Mouse (Mus musculus) ovary, postnatal 10 days (tissue): Measurements from ENCODE around the gene Pcbp2.

ENCODE experiments used
- DNase-seq: peaks from one replicate; pipeline ENCODE4 v3.0.0; 2022; ENCODE audit warnings: low spot score

Gene Pcbp2

DNA sequence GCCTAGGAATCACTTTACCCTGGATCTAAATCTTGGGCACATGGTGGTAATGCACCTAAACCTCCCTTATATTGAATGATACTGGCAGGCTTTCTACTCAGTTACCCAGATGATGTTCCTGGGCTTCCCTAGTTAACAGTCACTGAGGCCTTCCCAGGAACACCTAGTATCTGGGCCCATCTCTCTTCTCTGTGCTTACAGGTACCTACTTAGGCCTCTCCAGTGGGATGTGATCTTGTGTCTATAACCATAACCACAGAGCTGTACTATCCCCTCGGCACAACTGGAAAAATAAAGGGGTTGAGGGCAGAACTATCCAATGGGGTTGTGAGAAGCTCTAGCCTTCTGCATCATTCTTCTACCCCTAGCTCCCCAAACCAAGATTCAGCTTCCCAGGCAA is 36.5 kb downstream of the Pcbp2 start:
- DNase-seq = no peak

DNA sequence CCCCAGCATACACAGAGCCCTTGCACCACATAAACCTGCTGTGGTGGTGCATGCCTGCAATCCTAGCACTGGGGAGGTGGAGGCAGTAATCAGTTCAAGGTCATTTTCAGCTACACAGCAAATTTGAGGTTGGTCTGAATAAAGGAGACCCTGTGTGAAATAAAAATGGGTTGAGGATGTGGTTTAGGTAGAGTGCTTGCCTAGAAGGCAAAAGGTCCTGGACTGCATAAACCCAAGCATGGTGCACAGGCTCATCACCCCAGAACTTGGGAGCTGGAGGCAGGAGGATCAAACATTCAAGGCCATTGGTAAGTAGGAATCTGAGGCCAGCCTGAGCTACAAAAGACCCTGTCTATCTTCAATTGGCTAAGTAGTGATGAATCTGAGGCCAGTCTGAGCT is 37.2 kb downstream of the Pcbp2 start:
- no peak for DNase-seq

DNA sequence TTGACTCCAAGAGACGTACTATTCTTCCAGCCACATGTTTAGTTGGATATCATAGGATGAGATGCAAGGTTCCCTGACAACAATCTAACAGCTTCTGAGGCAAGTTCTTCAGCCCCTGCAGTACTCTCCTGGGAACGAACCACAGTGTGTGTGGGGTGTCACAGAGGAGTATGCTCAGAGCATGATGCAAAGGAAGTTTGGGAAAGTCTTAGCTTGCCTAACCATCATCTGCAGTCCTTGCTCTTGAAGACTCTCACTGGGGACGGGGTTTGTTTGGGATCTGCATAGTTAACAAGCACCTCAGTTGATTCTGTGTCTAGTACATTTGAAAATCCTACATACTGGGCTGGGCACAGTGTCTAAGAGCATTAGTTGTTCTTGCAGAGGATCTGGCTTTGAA is 38.0 kb downstream of the Pcbp2 start:
- DNase-seq = no peak

DNA sequence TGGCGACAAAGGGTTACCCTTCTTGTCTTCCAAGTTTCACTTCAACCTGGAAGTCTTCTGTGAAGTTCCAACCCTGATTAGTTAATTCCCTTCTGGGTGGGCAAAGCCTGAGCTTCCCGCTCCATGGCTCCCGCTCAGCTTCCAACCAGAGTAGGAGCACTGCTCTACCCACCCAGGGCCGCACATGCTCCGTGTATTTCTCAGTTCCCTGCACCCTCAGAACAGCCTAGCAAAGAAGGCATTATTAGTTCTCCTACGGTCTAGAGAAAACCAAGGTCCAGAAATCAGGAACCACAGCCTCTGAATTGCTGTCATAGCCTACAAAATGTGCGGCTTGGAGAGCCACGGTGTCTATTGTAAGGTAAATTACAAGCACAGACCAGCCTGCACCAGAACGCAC is 39.8 kb downstream of the Pcbp2 start:
- DNase-seq = no peak

- peak; percentile 71 for DNase-seq
Observed at GRCm38 (mm10) chr15:102510590-102511284, 40.4 kb downstream of the Pcbp2 start.

- DNase-seq = no peak
Observed at GRCm38 (mm10) chr15:102511285-102511833, 41.0 kb downstream of the Pcbp2 start.

DNA sequence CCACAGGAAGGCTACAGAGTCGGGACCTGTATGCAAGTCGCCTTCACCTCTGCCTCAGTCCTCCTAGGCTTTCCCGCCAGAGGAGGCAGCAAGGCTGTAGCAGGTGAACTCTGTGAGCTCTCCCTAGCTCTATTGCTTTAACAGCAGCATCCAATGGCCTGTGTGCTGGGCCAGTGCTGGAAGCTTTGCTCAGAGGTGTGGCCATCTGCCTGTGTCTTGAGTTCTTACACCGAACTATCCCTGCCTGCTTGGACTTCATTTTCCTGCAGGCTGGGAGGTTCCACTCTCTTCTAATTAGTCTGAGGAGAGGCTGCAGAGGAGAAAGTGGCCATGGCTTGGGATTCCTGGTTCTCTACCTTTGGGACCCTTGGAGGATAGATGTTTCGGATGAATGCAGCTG is 41.7 kb downstream of the Pcbp2 start:
- no peak for DNase-seq

GRCm38 (mm10) chr15:102512471-102512870 is 42.1 kb downstream of the Pcbp2 start:
- DNase-seq = no peak

DNA sequence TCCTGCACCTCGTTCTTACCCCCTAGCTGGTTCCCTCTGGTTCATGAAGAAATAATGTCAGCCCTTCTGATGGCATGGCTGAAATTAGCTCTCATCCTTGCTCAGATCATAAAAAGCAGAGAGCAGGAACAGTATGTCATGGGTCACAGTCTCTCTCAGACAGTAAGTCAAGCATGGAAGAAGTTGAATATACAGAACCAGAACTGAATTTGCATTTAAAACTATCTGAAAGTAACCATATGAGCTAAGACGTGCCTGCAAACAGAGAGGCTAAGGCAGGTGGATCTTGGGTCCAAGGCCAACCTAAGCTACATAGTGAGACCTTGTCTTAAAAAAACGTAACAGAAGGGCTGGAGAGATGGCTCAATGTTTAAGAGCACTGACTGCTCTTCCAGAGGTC is 42.7 kb downstream of the Pcbp2 start:
- DNase-seq = no peak

DNA sequence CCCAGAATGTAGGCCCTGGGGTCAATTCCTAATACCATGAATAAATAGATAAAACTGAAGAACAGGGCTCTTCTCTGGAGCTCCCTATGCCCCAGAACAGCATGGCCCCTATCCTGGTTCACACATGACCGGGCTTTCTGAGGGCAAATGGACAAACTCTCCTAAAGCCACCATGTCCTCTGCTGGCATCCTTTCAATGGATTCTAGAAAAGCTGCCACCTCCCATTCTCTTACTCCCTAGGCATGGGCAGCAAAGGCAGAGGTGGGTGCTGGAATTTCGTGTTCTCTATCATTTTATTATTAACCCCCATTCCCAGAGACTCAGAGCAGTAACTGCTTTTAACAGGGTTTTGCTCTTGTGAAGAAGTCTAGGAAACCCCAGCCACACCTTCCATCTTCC is 44.9 kb downstream of the Pcbp2 start:
- DNase-seq = no peak

DNA sequence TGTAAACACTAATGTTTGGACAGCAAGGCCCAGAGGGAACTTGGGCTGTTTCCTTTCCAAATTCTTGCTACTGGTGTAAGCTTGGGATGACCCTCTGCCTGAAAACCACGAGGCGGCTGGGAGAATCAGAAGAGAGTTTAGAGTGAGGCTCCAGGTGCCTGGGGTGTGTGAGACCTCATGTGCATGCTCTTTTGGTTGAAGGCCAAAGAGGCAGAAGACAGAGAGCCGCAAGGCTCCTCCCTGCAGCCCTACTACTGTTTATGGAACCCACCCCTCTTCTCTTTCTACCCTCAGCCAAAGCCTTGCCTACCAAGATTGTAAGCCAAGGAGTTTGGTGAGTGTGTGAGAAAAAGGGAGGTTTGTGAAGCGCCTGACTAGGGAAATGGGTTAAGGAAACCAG is 45.5 kb downstream of the Pcbp2 start:
- no peak for DNase-seq

GRCm38 (mm10) chr15:102516293-102516692 is 46.0 kb downstream of the Pcbp2 start:
- DNase-seq = no peak

DNA sequence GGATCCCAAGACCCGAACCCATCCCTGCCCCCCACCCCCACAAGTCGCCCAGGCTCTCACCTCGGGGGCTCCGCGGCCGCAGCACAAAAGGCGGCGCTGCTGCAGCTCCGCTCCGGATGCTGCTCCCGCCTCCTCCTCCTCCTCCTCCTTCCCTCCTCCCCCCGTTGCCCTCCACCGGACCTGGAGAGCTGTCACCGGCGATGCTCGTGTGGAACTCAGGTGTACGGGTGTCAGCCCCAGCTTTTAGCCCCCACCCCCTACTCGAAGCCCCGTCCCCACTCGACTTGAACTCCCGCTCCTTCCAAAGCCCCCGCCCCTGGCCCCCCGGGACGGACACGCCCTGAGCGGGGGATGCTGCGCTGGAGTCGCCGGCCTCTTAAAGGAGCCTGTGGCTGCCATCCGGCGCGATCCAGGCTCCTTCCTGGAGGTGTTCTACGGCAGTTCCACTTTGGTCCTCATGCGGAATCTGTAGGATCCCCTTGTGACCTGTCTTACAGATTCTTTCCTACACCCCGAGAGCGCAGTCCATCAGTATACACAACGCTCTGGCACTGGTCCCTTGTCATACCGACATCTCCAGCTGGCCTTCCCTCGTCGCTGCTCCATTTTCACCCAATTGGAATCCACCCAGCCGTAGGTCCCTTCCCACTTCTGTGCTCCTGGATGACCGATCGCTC is 46.5 kb downstream of the Pcbp2 start, which contains the start of gene Map3k12:
TSS of gene Map3k12 (minus strand) at position 337 of the 677 bp plus-strand sequence.
- peak; percentile 66 for DNase-seq

GRCm38 (mm10) chr15:102517631-102517975 is 47.3 kb downstream of the Pcbp2 start:
- no peak for DNase-seq

DNA sequence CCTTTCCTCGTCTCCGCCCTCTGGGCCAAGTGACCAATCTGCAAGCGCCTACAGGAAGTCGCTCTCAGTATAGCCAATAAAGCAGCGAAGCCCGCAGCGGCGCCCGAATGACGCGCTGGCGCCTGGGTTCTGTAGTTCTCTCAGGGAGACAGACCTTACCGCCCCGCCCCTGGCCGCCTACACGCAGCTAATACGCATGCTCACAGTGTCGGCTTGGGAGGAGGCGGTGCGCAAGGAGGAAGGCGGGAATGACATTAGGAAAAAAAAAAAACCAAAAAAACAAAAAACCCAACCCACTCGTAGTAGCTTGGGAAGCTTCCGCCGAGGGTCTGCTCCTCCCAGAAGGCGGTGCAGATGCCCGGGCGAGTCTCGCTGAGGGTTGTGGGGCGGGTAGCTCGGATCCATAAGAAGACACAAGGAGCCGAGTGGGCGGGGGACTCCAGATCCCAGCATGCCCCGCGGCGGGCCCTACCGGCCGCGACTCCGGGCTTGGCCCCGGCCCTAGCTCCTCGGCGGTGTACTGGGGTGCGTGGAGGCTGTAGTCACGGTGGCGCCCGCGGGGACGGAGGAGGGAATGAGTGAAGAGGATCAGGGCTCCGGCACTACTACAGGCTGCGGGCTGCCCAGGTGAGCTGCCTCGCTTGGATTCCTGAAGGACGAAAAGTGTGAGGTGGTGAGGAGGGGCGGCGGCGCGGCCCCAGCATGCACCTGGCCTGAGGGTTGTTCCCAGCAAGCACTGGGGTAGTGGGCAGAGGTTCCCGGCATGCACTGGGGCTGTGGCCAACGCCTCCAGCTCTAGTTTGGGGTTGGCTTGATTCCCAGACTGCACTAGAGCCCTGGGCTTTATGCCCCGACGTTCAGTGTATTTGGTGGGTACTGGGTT is 47.9 kb downstream of the Pcbp2 start, which contains the start of gene Tarbp2:
TSS of gene Tarbp2 (plus strand) at position 217 of the 883 bp plus-strand sequence.
- DNase-seq = peak; percentile 90

DNA sequence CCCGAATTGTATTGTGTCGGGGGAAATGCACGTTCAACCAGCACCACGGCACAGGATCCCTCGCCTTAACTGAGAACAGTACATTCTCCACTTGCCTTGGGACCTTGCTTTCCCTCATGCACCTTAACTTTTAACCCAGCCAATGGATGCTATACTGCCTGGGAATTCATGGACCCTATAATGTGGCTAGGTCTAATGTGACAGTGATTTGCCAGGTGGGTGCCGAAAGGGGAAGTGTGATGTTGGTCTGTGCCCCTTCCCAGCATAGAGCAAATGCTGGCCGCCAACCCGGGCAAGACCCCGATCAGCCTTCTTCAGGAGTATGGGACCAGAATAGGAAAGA is 48.5 kb downstream of the Pcbp2 start:
- no peak for DNase-seq

- no peak for DNase-seq
Observed at GRCm38 (mm10) chr15:102519211-102520141, 49.1 kb downstream of the Pcbp2 start.

GRCm38 (mm10) chr15:102520416-102520815 is 50.1 kb downstream of the Pcbp2 start:
- DNase-seq = no peak

DNA sequence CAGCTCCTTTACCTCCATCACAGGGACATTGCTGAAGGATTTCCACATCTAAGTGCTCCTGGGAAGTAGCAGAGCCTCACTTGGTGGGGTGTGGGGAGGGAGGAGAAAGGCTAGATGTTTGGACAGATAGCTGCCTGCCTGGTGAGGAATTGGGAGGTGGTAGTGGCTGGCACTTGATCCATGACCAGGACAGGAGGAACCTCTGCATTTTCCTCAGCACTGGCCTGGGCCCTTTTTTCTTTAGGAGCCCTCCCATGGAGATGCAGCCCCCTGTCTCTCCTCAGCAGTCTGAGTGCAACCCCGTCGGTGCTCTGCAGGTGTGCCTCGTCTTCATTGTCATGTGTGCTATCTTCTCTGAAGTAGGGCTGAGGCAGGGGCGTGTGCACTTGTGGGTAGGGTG is 51.1 kb downstream of the Pcbp2 start:
- DNase-seq = no peak

GRCm38 (mm10) chr15:102524892-102525485 is 54.6 kb downstream of the Pcbp2 start, which contains the start of gene Npff:
Npff (minus strand) TSS chr15:102524942.
- DNase-seq = no peak
